Mouse (Mus musculus): ENCODE measurements around the gene Shpk.

DNA sequence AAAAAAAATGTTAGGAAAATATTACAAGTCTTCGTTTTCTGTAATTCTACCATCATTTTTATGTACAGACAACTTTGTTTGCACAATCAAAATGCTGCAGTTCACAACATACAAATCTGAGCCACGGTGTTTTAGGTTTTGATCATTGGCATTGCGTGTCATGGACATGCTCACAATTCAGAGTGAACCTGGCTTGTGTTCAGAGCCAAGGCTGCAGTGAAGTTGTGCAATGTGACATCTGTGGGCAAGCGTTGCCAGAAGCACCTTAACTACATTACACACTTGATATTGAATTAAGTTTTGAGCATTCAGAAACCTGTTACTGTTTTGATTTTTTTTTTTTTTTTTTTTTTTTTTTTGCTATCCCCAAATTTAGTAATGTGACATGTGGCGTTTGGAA is 30.8 kb downstream of the Shpk start:
- TF ChIP-seq CTCF (IDR thresholded peaks at IDR 0.05; ENCODE audit: low read depth, low read length) (no peak), POLR2A (IDR thresholded peaks at IDR 0.05; ENCODE audit: extremely low read depth, insufficient read depth, low read length) (no peak)

Data from liver, adult 2 months (tissue).